Mouse (Mus musculus): Measurements from ENCODE around the gene Icam1.

Gene Icam1

GRCm38 (mm10) chr9:21045235-21045634 is 29.4 kb downstream of the Icam1 start:
- DNase-seq (ENCODE audit: low spot score in 2 of 2) = no peak

GRCm38 (mm10) chr9:21051578-21051977 is 35.8 kb downstream of the Icam1 start:
- no peak for DNase-seq (ENCODE audit: low spot score in 2 of 2)

DNA sequence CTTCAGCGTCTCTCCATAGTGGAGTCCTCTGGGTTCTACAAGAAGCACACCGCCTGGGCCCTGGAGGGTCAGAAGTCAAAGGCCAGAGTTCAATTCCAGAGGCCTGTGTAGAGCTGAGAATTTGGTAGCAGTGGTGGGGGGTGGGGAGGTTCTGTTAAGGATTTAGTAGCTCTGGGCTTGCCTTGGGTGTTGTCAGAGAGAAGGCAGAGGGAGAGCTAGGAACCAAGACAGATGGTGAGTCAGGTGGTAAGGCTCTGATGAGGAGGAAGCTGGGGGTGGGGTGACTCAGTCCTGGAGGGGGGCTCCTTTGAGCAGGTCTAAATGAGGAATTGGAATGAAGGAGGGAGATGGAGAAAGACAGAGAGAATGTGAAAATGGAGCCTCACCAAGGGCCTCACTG is 47.1 kb downstream of the Icam1 start:
- DNase-seq (ENCODE audit: low spot score in 2 of 2) = no peak

DNA sequence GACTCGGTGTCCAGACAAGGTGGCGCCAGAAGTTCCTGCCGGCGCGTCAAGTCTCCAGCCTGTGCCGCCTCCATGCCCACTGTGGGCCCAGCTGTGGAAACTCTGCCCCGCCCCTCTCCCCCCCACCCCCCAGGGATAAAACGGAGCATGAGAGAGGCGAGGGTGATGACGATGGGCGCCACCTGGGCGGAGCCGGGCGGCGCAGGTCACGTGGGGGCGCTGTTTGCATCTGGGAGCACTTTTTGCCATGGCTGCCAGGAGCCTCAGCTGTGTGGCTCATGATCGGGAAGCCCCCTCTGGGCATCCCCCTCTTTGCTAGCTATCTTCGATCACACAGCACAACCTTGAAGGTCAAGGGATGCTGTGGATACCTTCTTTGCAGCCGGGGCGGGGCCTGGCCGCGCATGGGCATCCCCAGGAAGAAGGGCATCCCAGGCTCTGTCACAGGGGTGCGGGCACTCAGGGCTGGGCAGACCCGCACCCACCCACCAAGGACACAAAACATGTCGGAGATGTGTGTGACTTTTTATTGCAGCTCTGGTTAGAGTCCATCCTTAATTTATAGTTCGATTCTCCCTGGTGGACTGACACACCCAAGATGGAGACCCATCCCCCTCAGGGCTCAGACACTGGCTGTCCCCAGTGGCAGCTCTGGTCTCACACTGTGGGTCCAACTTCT is 51.4 kb downstream of the Icam1 start, which contains the start of gene Zglp1:
Zglp1 (minus strand) TSS at position 88 of the 679 bp plus-strand sequence.
- DNase-seq (ENCODE audit: low spot score in 2 of 2) = no peak

GRCm38 (mm10) chr9:21072641-21073040 is 56.9 kb downstream of the Icam1 start:
- DNase-seq (ENCODE audit: low spot score in 2 of 2) = no peak

DNA sequence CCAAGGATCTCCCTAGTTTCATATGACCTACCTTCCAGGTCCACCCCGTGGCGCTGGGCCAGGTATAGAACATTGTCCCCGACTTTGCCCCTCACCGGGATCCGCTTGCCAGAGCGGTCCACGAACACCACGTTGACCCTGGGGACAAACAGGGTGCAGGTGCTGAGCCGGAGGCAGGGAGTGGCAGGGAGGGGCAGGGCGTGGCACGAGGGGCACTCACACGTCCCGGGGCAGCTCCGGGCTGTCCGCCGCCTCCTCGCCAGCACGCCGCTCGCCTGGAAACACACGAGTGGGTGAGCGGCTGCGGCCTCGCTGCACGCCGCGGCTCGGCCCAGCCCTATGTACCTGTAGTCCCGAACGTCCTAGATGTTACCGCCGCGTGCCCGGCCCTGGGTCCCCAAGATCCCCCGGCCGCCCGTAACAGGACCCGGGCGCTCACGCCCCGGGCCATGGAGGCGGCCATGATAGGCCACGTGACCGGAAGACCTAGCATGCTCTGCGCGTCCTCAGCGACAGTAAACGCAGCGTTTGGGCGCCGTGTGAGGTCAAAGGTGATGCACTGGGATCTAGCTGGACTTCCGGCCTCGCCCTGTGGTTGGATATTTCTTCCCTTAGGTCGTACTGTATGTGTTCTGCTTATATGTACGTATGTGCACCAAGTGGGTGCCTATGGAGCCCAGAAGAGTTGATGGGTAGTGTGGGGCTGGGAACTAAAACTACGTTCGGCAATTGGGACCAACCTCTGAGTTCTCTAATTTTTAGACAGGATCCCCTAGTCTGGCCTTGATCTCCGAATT is 57.5 kb downstream of the Icam1 start, which contains the start of the genes Gm49373 and Fdx1l:
Gm49373 (minus strand) TSS at position 53 of the 797 bp plus-strand sequence.
Fdx1l (minus strand) TSS at position 571 of the 797 bp plus-strand sequence.
- peak; percentile 83 to 86 for DNase-seq (ENCODE audit: low spot score in 2 of 2)

DNA sequence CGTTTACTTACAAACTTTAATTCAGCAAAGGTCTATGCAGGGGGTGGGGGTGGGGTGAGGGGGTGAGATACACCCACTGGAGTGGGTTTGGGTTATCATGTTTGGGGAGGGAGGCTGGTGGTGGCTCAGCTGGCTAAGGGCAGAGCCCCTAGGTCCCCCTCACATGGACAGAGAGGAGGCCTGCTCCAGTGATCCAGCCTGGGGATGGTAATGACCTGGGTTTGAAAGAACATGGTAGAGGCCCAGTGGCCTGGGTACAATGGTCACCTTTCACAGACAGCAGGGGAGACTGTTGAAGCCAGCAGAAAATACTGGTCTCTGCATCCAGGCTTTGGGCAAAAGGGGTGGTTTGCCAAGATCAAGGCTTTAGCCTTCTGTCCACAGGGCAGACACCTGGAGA is 58.4 kb downstream of the Icam1 start:
- no peak for DNase-seq (ENCODE audit: low spot score in 2 of 2)

DNA sequence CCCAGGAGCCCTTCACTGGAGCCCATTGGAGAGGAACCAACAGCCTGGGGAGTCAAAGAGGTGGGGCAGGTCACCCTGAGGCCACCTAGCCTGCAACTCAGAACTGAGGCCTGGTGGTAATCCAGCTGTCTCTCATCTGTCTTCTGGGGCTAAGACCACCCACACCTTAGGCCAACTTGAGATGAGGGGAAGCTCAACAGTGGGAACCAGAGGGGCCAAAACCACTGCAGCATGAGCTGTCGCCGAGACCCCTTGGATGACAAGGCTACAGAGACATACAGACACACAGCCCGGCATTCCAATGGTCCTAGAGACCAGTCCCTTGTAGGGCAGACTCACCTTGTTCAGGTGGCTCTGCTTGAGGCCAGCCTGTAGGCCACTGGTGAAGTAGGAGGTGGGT is 59.8 kb downstream of the Icam1 start:
- DNase-seq (ENCODE audit: low spot score in 2 of 2) = no peak
